Mouse (Mus musculus) midbrain, postnatal 0 days (tissue): ENCODE data around the gene Hist1h1t. TPM values are rescaled to one million over a fixed set of nuclear protein-coding genes. Genes with fewer than 3 reads are reported as not detected.
A peak's percentile ranks its signal among the peaks of the same experiment; 100 is the strongest.
"Not testable (repeated sequence)": the region's sequence is repeated elsewhere in the genome, so short reads cannot be mapped to it uniquely, and the experiment has no call there.

Experiments
- ATAC-seq: fragments of 200-750 bp; cut with Nextera tagmentation; 2 replicates; pipeline ENCODE4 v1.8.0; 2017; ENCODE audit warnings: moderate number of reproducible peaks, mild to moderate bottlenecking, moderate TSS enrichment, moderate library complexity; ENCODE audit not compliant: low FRiP score
- DNase-seq: peaks from one replicate; pipeline ENCODE4 v3.0.0-alpha.2; 2015; ENCODE audit warnings: low spot score
- H3K27ac ChIP-seq: fragments of 300-500 bp; sonication (generic); 2 replicates; pipeline ENCODE4 v1.5.1; 2014; ENCODE audit warnings: low read depth, mild to moderate bottlenecking, low read length, mixed read lengths
- H3K27me3 ChIP-seq: fragments of 300-500 bp; sonication (generic); 2 replicates; pipeline ENCODE4 v1.6.1; 2014; ENCODE audit warnings: low read length, control low read depth, mixed read lengths; ENCODE audit not compliant: insufficient read depth
- H3K36me3 ChIP-seq: fragments of 300-500 bp; sonication (generic); 2 replicates; pipeline ENCODE4 v1.6.1; 2014; ENCODE audit warnings: low read length, control low read depth, mixed read lengths; ENCODE audit not compliant: insufficient read depth
- H3K4me1 ChIP-seq: fragments of 300-500 bp; sonication (generic); 2 replicates; pipeline ENCODE4 v1.6.1; 2014; ENCODE audit warnings: mild to moderate bottlenecking, control low read depth, antibody characterized with exemption, low read length, mixed read lengths; ENCODE audit not compliant: insufficient read depth
- H3K4me2 ChIP-seq: fragments of 300-500 bp; sonication (generic); 2 replicates; pipeline ENCODE4 v1.6.1; 2014; ENCODE audit warnings: low read depth, mild to moderate bottlenecking, low read length, mixed read lengths; ENCODE audit not compliant: poor library complexity, severe bottlenecking
- H3K4me3 ChIP-seq: fragments of 300-500 bp; sonication (generic); 2 replicates; pipeline ENCODE4 v1.5.1; 2014; ENCODE audit warnings: low read depth, mild to moderate bottlenecking, low read length, moderate library complexity
- H3K9ac ChIP-seq: fragments of 300-500 bp; sonication (generic); replicated peaks from 2 replicates; pipeline ENCODE4 v1.6.1; 2014; ENCODE audit warnings: mild to moderate bottlenecking, low read length, moderate library complexity, mixed read lengths; ENCODE audit not compliant: poor library complexity, severe bottlenecking
- H3K9me3 ChIP-seq: fragments of 300-500 bp; sonication (generic); 2 replicates; pipeline ENCODE4 v1.6.1; 2016; ENCODE audit warnings: low read length, control low read depth
- CTCF ChIP-seq: IDR thresholded peaks from 2 replicates; pipeline ENCODE4 v1.5.1; 2016; ENCODE audit warnings: antibody characterized with exemption, mild to moderate bottlenecking
- WGBS: fragments of 180-500 bp; shearing (Covaris S2); extraction: QIAGEN DNeasy Blood & Tissue Kit; methylation state at CpG from one replicate; pipeline ENCODE4 v1.1.7; 2014; 5-methylcytosine and 5-hydroxymethylcytosine counted together
- polyA plus RNA-seq: library from polyadenylated mRNA; unstranded; fragments of >200 nt; fragmentation: Nextera tagmentation; extraction: Ambion mirVana; gene quantifications from 2 replicates; pipeline ENCODE4 v1.2.1, GENCODE M21; 2015
- total RNA-seq: library from RNA; depleted of rRNA; stranded (reverse); fragments of >200 nt; gene quantifications from 2 replicates; pipeline ENCODE4 v1.2.3, GENCODE M21; 2014

Hist1h1t gene
- total and polyA plus RNA-seq, 2 experiments from 2014 or later = 0.93 TPM; not detected in 1

GRCm38 (mm10) chr13:23709714-23710373, 14.2 kb downstream of the Hist1h1t start:
- ATAC-seq = no peak
- H3K27ac ChIP-seq = no peak overlapping the region
- H3K9me3 ChIP-seq = no peaks in the 10 kb centered on the region

GRCm38 (mm10) chr13:23710374-23711089, 14.9 kb downstream of the Hist1h1t start, which contains the start of gene Hfe:
Gene Hfe (minus strand): TSS chr13:23710854.
- H3K4me2 ChIP-seq = peak within 1 kb of the TSS; percentile 55
- 4% methylated on average over 17 of the region's 17 CpGs for WGBS
- ATAC-seq (0 out of 2 replicates have a peak, but pooled peaks have one; percentile 44), DNase-seq (peak; percentile 15)
- peak within 1 kb of the TSS; percentile 50 for H3K9ac ChIP-seq
- H3K9me3 ChIP-seq = no peaks in the 10 kb centered on the region
- H3K4me1 ChIP-seq = no peaks in the 10 kb centered on the region
- no peaks in the 10 kb centered on the region for H3K27me3 ChIP-seq
- H3K4me3 ChIP-seq = peak within 1 kb of the TSS; percentile 36
- 0 out of 2 replicates have a peak within 1 kb of the TSS, but pooled peaks have one; percentile 18 for H3K27ac ChIP-seq
- no peaks in the 10 kb centered on the region for H3K36me3 ChIP-seq
- TF ChIP-seq CTCF = no peak

More at GRCm38 (mm10) chr13:23709714-23710373, 14.2 kb downstream of the Hist1h1t start:
- TF ChIP-seq CTCF = no peak
- Histone ChIP-seq H3K27me3 (no peaks in the 10 kb centered on the region), H3K4me3 (peak overlapping the region; percentile 36), H3K4me2 (peak overlapping the region; percentile 55), H3K9ac (peak overlapping the region; percentile 50), H3K36me3 (no peaks in the 10 kb centered on the region), H3K4me1 (no peaks in the 10 kb centered on the region)
- peak; percentile 5 for DNase-seq
- WGBS = 26% methylated on average over 14 of the region's 15 CpGs

- Histone ChIP-seq H3K9ac (no peak overlapping the region), H3K4me3 (no peak overlapping the region), H3K4me1 (no peaks in the 10 kb centered on the region), H3K27me3 (no peaks in the 10 kb centered on the region), H3K9me3 (no peaks in the 10 kb centered on the region), H3K36me3 (no peaks in the 10 kb centered on the region), H3K4me2 (no peak overlapping the region), H3K27ac (no peak overlapping the region)
- DNase-seq = no peak
- no peak for ATAC-seq
- 91% methylated on average over 5 of the region's 5 CpGs for WGBS
- no peak for TF ChIP-seq CTCF
These were observed 20.8 kb downstream of the Hist1h1t start for GRCm38 (mm10) chr13:23716261-23717042.

GRCm38 (mm10) chr13:23717176-23717575, 21.6 kb downstream of the Hist1h1t start:
- Histone ChIP-seq H3K9me3 (no peaks in the 10 kb centered on the region), H3K9ac (no peak overlapping the region), H3K4me1 (no peaks in the 10 kb centered on the region), H3K27ac (no peak overlapping the region), H3K36me3 (no peaks in the 10 kb centered on the region), H3K27me3 (no peaks in the 10 kb centered on the region), H3K4me2 (no peak overlapping the region), H3K4me3 (no peak overlapping the region)
- no peak for DNase-seq
- WGBS = 62% methylated on average over 11 of the region's 11 CpGs
- ATAC-seq = no peak
- no peak for TF ChIP-seq CTCF

GRCm38 (mm10) chr13:23717593-23718245, 22.1 kb downstream of the Hist1h1t start:
- H3K4me1 ChIP-seq, H3K4me2 ChIP-seq, H3K36me3 ChIP-seq, DNase-seq, H3K27me3 ChIP-seq, H3K9me3 ChIP-seq, ATAC-seq, H3K4me3 ChIP-seq, H3K9ac ChIP-seq, H3K27ac ChIP-seq: not testable (repeated sequence)
- 14% methylated on average over 2 of the region's 2 CpGs for WGBS
